14 mouse cellular contexts compared by ENCODE assay signal in genomic region chr8:61317535-61318136, GRCm38 (mm10).
DNase-seq lines count a peak whose midpoint lies in the region; ATAC-seq and TF ChIP-seq lines count a peak whose summit lies in the region.
"Had no signal": no experiment of that assay in that cellular context is flagged by ENCODE, and none has a peak within 500 bp of the region (broad histone marks: within the 10 kb centered on the region; RNA-seq: fewer than 3 reads in every experiment).

No protein-coding gene starts in this region.

- no peak for ATAC-seq in limb, embryonic 15.5 days (ENCODE audit: insufficient number of reproducible peaks, low FRiP score, low TSS enrichment, low read depth)
- 0 out of 2 replicates have a peak, but pooled peaks have one; percentile 23 for ATAC-seq in hindbrain, embryonic 14.5 days (ENCODE audit: low FRiP score)
- ATAC-seq in midbrain, postnatal 0 days (ENCODE audit: low FRiP score): peak; percentile 14; the same call in 1 of the 2 replicates
- ATAC-seq: inflammation-experienced regulatory T-cells, adult 6 months; liver, embryonic 12.5 days had no signal

- 85% methylated on average over 6 of the region's 6 CpGs for WGBS in limb, embryonic 15.5 days
- 92% methylated on average over 6 of the region's 6 CpGs for WGBS in limb, embryonic 10.5 days
- WGBS in hindbrain, embryonic 14.5 days: 53% methylated on average over 6 of the region's 6 CpGs
- WGBS in midbrain, postnatal 0 days: 44% methylated on average over 6 of the region's 6 CpGs

- H3K9me3 ChIP-seq in limb, embryonic 15.5 days: no peaks in the 10 kb centered on the region
- no peaks in the 10 kb centered on the region for H3K9me3 ChIP-seq in limb, embryonic 10.5 days (replicated peaks)
- H3K9me3 ChIP-seq in hindbrain, embryonic 14.5 days (ENCODE audit: control insufficient read depth, low read length): no peaks in the 10 kb centered on the region
- no peaks in the 10 kb centered on the region for H3K9me3 ChIP-seq in midbrain, postnatal 0 days (ENCODE audit: low read length)

- H3K4me1 ChIP-seq in limb, embryonic 15.5 days: peaks cover 10% of the 10 kb centered on the region; the same call in 1 of the 2 replicates
- peaks cover 10% of the 10 kb centered on the region for H3K4me1 ChIP-seq in limb, embryonic 10.5 days
- H3K4me1 ChIP-seq in hindbrain, embryonic 14.5 days (replicated peaks; ENCODE audit: control insufficient read depth, insufficient read depth, low read length): peaks cover 6% of the 10 kb centered on the region; the same call in 1 of the 2 replicates
- H3K4me1 ChIP-seq in midbrain, postnatal 0 days (ENCODE audit: insufficient read depth, low read length): 0 out of 2 replicates have a peak, but pooled peaks cover 3% of the 10 kb centered on the region
- H3K4me1 ChIP-seq: liver, embryonic 12.5 days had no signal

- no peaks in the 10 kb centered on the region for H3K27me3 ChIP-seq in limb, embryonic 15.5 days
- no peaks in the 10 kb centered on the region for H3K27me3 ChIP-seq in limb, embryonic 10.5 days (ENCODE audit: low read depth, poor library complexity, severe bottlenecking)
- H3K27me3 ChIP-seq in hindbrain, embryonic 14.5 days (ENCODE audit: control insufficient read depth, insufficient read depth, low read length): no peaks in the 10 kb centered on the region
- H3K27me3 ChIP-seq in midbrain, postnatal 0 days (ENCODE audit: insufficient read depth, low read length): no peaks in the 10 kb centered on the region
- H3K27me3 ChIP-seq: liver, embryonic 12.5 days had no signal

- peak; percentile 63 for DNase-seq in heart, adult 11 months
- no peak for DNase-seq in heart, postnatal 14 days
- DNase-seq in limb, embryonic 10.5 days (ENCODE audit: low spot score): no peak
- no peak for DNase-seq in hindbrain, embryonic 14.5 days (ENCODE audit: low spot score)
- DNase-seq in midbrain, postnatal 0 days (ENCODE audit: low spot score): no peak
- DNase-seq in urinary bladder, postnatal 4 days (ENCODE audit: low spot score in 2 of 2): no peak
- DNase-seq in yolk sac, embryonic 10.5 days (ENCODE audit: low spot score): no peak
- DNase-seq: B cell, adult 2 months; cerebellum, adult 9-11 months; right cerebral cortex, postnatal 4 days; thymus, postnatal 14 days had no signal

- no peaks in the 10 kb centered on the region for H3K36me3 ChIP-seq in limb, embryonic 15.5 days
- H3K36me3 ChIP-seq in limb, embryonic 10.5 days: no peaks in the 10 kb centered on the region
- no peaks in the 10 kb centered on the region for H3K36me3 ChIP-seq in hindbrain, embryonic 14.5 days (replicated peaks; ENCODE audit: control insufficient read depth, insufficient read depth)
- no peaks in the 10 kb centered on the region for H3K36me3 ChIP-seq in midbrain, postnatal 0 days (ENCODE audit: insufficient read depth, low read length)
- H3K36me3 ChIP-seq: liver, embryonic 12.5 days had no signal

- peak overlapping the region; percentile 18; the same call in 1 of the 2 replicates for H3K27ac ChIP-seq in limb, embryonic 15.5 days
- no peak overlapping the region for H3K27ac ChIP-seq in limb, embryonic 10.5 days
- H3K27ac ChIP-seq in hindbrain, embryonic 14.5 days: peak overlapping the region; percentile 20; the same call in 1 of the 2 replicates
- H3K27ac ChIP-seq in midbrain, postnatal 0 days (ENCODE audit: low read depth, low read length): peak overlapping the region; percentile 43
- H3K27ac ChIP-seq: liver, embryonic 12.5 days had no signal

- H3K9ac ChIP-seq in limb, embryonic 15.5 days: no peak overlapping the region
- no peak overlapping the region for H3K9ac ChIP-seq in hindbrain, embryonic 14.5 days
- no peak overlapping the region for H3K9ac ChIP-seq in midbrain, postnatal 0 days (replicated peaks; ENCODE audit: low read length, poor library complexity, severe bottlenecking)
- H3K9ac ChIP-seq: liver, embryonic 12.5 days had no signal

- H3K4me2 ChIP-seq in limb, embryonic 15.5 days: no peak overlapping the region
- no peak overlapping the region for H3K4me2 ChIP-seq in hindbrain, embryonic 14.5 days (replicated peaks)
- no peak overlapping the region for H3K4me2 ChIP-seq in midbrain, postnatal 0 days (ENCODE audit: low read depth, low read length, poor library complexity, severe bottlenecking)
- H3K4me2 ChIP-seq: liver, embryonic 12.5 days had no signal

- intact Hi-C loops in heart, postnatal 14 days (cut with DNase I): loop anchor here (5.0 kb wide), 1 partner anchor 95 kb away; the partner anchor contains the start of gene Sh3rf1

- H3K4me3 ChIP-seq in limb, embryonic 15.5 days: no peak overlapping the region
- no peak overlapping the region for H3K4me3 ChIP-seq in limb, embryonic 10.5 days
- no peak overlapping the region for H3K4me3 ChIP-seq in hindbrain, embryonic 14.5 days (replicated peaks; ENCODE audit: low read length)
- H3K4me3 ChIP-seq in midbrain, postnatal 0 days (ENCODE audit: low read depth, low read length): no peak overlapping the region
- H3K4me3 ChIP-seq: liver, embryonic 12.5 days had no signal

- TF ChIP-seq CTCF in midbrain, postnatal 0 days (IDR thresholded peaks at IDR 0.05): peak; percentile 6; the same call in 1 of the 2 replicates
